17 mouse cellular contexts compared by ENCODE assay signal in genomic region chr2:103631293-103631717, GRCm38 (mm10).
DNase-seq lines count a peak whose midpoint lies in the region; ATAC-seq lines count a peak whose summit lies in the region.
"Had no signal": no experiment of that assay in that cellular context is flagged by ENCODE, and none has a peak within 500 bp of the region (broad histone marks: within the 10 kb centered on the region; RNA-seq: fewer than 3 reads in every experiment).

No protein-coding gene starts in this region.

- H3K9me3 ChIP-seq in kidney, embryonic 15.5 days (replicated peaks): no peaks in the 10 kb centered on the region
- no peaks in the 10 kb centered on the region for H3K9me3 ChIP-seq in embryonic facial prominence, embryonic 10.5 days
- H3K9me3 ChIP-seq: heart, embryonic 15.5 days; intestine, embryonic 15.5 days; liver, embryonic 13.5 days; neural tube, embryonic 12.5 days had no signal

- no peaks in the 10 kb centered on the region for H3K36me3 ChIP-seq in kidney, embryonic 15.5 days
- H3K36me3 ChIP-seq in embryonic facial prominence, embryonic 10.5 days (replicated peaks): no peaks in the 10 kb centered on the region
- H3K36me3 ChIP-seq: heart, embryonic 15.5 days; intestine, embryonic 15.5 days; liver, embryonic 13.5 days; neural tube, embryonic 12.5 days had no signal

- H3K9ac ChIP-seq in kidney, embryonic 15.5 days: no peak overlapping the region
- H3K9ac ChIP-seq: heart, embryonic 15.5 days; intestine, embryonic 15.5 days; liver, embryonic 13.5 days; neural tube, embryonic 12.5 days had no signal

- H3K27ac ChIP-seq in kidney, embryonic 15.5 days: no peak overlapping the region
- peak overlapping the region; percentile 14; the same call in 1 of the 2 replicates for H3K27ac ChIP-seq in embryonic facial prominence, embryonic 10.5 days (replicated peaks)
- H3K27ac ChIP-seq: heart, embryonic 15.5 days; intestine, embryonic 15.5 days; left cerebral cortex, adult 2 months; liver, embryonic 13.5 days; neural tube, embryonic 12.5 days had no signal

- H3K4me2 ChIP-seq in kidney, embryonic 15.5 days: no peak overlapping the region
- H3K4me2 ChIP-seq: heart, embryonic 15.5 days; intestine, embryonic 15.5 days; liver, embryonic 13.5 days; neural tube, embryonic 12.5 days had no signal

- no peak for DNase-seq in kidney, adult 9 months
- peak; percentile 47 for DNase-seq in 3T3-L1 (ENCODE audit: low read depth, low spot score)
- peak; percentile 77 for DNase-seq in embryonic facial prominence, embryonic 10.5 days (ENCODE audit: low spot score)
- peak; percentile 47 for DNase-seq in hindlimb bud, embryonic 11.5 days (ENCODE audit: extremely low spot score, low read depth, low spot score)
- no peak for DNase-seq in gastrocnemius, adult 18-20 months (ENCODE audit: low spot score)
- DNase-seq in adrenal gland, postnatal 25 days: no peak
- no peak for DNase-seq in right cerebral cortex, postnatal 10 days (ENCODE audit: low spot score in 2 of 2)
- DNase-seq: cerebellum, adult 9-10 months; liver, embryonic 13.5 days; right cerebral cortex, postnatal 25 days; thymus, postnatal 25 days had no signal

- WGBS in kidney, embryonic 15.5 days: 32% methylated on average over 7 of the region's 7 CpGs
- WGBS in embryonic facial prominence, embryonic 10.5 days: 33% methylated on average over 7 of the region's 7 CpGs

- ATAC-seq in kidney, embryonic 15.5 days (replicated peaks; ENCODE audit: low FRiP score): 0 out of 2 replicates have a peak, but pooled peaks have one; percentile 18
- ATAC-seq: CD4-positive, CD25-positive, alpha-beta regulatory T cell, adult 4 months had no signal

- no peaks in the 10 kb centered on the region for H3K27me3 ChIP-seq in kidney, embryonic 15.5 days
- peaks cover 38% of the 10 kb centered on the region for H3K27me3 ChIP-seq in embryonic facial prominence, embryonic 10.5 days (replicated peaks; ENCODE audit: low read depth, poor library complexity, severe bottlenecking)
- H3K27me3 ChIP-seq: heart, embryonic 15.5 days; intestine, embryonic 15.5 days; liver, embryonic 13.5 days; neural tube, embryonic 12.5 days had no signal

- H3K4me1 ChIP-seq in kidney, embryonic 15.5 days: peaks cover 35% of the 10 kb centered on the region
- H3K4me1 ChIP-seq in embryonic facial prominence, embryonic 10.5 days: peaks cover 54% of the 10 kb centered on the region
- H3K4me1 ChIP-seq: liver, embryonic 13.5 days had no signal

- no peak overlapping the region for H3K4me3 ChIP-seq in kidney, embryonic 15.5 days (replicated peaks)
- no peak overlapping the region for H3K4me3 ChIP-seq in embryonic facial prominence, embryonic 10.5 days
- H3K4me3 ChIP-seq: heart, embryonic 15.5 days; intestine, embryonic 15.5 days; left cerebral cortex, adult 2 months; liver, embryonic 13.5 days; neural tube, embryonic 12.5 days had no signal

Comparison
In these comparisons a context has a peak if more than half of its experiments do, and no peak if none do; other contexts are left out.
1. DNase-seq: peak in 3T3-L1 (single experiment), embryonic facial prominence, embryonic 10.5 days (single experiment) and hindlimb bud, embryonic 11.5 days (single experiment); none in kidney, adult 9 months (single experiment), gastrocnemius, adult 18-20 months (single experiment), adrenal gland, postnatal 25 days (single experiment) and right cerebral cortex, postnatal 10 days (0 of 2).